Mouse (Mus musculus): ENCODE measurements around the gene Prrxl1. TPM values are rescaled to one million over a fixed set of nuclear protein-coding genes. Genes with fewer than 3 reads are reported as not detected.

Prrxl1 gene
- not detected in 2 replicates for polyA plus RNA-seq (2012; ENCODE audit: insufficient read depth, insufficient read length, missing spikeins)

DNA sequence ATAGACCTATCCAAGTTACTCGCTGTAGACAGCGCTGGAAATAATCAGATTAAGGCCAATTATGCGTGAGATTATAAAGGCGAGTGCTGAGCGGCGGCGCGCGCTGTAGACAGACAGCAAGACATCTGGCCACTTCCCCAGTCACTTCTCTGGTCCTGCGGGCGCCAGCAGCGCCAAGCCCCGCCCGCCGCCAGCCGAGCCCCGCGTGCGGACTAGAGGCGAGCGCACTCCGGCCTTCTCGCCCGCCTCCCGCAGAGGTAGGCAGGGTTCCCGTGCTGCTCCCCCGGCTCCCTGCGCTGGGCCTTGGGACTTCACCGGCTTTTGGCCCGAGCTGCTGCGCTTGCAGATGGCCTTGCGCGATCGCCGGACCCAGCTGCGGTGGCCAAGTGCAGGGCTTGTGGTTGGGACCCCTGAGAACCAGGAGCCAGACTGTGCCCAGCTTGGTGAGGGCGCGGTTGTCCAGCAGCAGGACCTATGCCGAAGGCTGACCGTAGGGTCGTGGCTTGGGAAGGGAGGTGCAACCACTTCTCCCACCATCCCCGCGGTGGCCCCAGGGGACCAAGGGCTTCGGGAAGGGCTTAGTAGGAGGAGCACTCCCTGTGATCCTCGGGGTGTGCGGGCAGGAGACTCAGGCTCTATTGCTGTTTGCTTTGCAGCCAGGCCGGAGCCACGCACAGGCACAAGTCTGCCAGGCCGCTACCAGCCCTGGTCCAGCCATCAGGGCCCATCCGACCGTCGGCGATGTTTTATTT, at the start of gene Prrxl1:
Gene Prrxl1, plus strand, starts transcription at position 118 of the 752 bp plus-strand sequence.
- Histone ChIP-seq H3K4me1 (ENCODE audit: control insufficient read depth, insufficient read depth, insufficient read length, low read length) (no peaks in the 10 kb centered on the region), H3K4me3 (ENCODE audit: insufficient read depth, low read depth, low read length) (peak within 1 kb of the TSS; percentile 26; the same call in 1 of the 2 replicates), H3K27ac (replicated peaks; ENCODE audit: low read depth, low read length) (no peak within 1 kb of the TSS)

DNA sequence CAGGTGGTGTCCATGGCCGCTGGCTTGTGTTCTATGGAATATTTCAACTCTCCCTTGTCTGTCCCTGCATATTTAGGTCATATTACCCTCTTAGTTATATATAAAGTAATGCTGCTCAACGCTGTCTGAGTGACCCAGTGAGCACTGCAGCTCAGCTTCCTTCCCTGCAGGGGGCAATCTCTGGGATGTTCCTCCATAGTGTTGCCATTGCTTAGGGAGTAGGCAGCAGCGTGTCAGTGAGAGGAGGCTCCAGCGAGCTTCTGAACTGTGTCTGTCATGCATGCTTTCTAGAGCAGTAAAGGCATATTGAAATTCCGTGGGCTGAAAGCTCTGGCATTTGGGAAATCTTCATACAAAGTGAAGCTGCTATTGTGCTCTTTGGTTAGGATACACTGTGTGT, 47.4 kb upstream of the Prrxl1 start:
- Histone ChIP-seq H3K4me1 (ENCODE audit: control insufficient read depth, insufficient read depth, insufficient read length, low read length) (no peaks in the 10 kb centered on the region), H3K4me3 (ENCODE audit: insufficient read depth, low read depth, low read length) (no peak overlapping the region), H3K27ac (replicated peaks; ENCODE audit: low read depth, low read length) (no peak overlapping the region)

DNA sequence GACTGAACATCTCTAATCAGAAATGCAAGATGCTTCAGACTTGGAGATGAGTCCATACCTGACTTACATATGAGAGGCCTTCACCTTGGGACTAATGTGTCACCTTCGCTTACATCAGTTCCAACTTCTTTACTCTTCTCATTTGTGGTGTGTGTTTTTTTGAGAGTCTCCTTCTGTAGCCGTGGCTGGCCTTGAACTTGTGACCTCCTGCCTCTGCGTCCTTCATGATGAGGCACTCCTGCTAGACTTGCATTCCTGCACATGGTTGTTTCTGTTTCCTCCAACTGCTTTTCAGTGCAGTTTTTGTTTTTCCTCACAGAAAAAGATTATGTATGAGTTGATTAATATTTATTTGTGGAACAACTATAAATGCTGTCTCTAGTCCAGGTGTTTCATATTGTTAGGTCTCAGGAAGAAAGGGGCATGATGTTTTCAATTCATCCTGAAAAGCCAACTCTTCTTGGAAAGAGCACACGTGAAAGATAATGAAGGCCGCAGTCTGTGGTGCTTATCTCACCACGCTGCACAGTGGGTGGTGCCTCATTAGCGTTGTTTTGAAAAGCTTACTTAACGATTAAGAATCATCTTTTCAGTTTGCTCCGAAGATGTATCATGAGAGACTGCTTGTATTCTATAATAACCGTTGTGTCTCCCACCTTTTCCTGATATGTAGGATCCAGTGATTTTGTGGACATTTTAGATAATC, 45.9 kb upstream of the Prrxl1 start:
- Histone ChIP-seq H3K4me1 (ENCODE audit: control insufficient read depth, insufficient read depth, insufficient read length, low read length) (no peaks in the 10 kb centered on the region), H3K4me3 (ENCODE audit: insufficient read depth, low read depth, low read length) (no peak overlapping the region)

DNA sequence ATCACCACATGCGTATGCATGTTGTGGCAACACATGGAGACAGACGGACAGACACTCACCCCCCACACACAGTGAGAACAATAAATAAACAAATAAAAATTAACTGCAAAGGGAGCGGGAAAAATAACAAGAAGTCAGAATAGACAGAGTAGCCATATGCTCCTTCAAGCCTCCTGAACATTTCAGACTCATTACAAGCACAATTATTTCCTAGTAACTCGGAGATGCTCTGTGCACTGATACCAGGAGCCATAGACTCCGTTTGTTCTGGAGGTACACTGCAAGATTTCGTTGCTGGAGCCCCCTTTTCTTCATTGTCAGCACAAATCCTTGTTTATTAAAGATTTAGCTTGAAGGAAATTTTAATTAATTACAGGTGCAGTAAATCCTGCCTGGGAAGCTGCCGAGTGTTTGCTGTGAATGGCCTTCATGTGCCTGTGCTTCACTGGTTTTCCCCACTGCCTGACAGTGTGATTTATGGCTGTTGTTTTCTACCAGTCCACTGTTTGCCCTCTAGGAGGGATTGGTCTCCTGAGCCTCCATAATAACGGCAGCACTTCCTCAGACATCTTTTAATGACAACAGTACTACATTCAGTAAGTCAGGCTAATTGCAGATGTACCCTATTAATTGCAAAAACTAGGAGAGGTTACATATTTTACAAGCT, 44.2 kb upstream of the Prrxl1 start:
- no peaks in the 10 kb centered on the region for H3K4me1 ChIP-seq (ENCODE audit: control insufficient read depth, insufficient read depth, insufficient read length, low read length)
- H3K27ac ChIP-seq (replicated peaks; ENCODE audit: low read depth, low read length): no peak overlapping the region
- H3K4me3 ChIP-seq (ENCODE audit: insufficient read depth, low read depth, low read length): no peak overlapping the region

More for the DNA sequence above, 45.9 kb upstream of the Prrxl1 start:
- no peak overlapping the region for H3K27ac ChIP-seq (replicated peaks; ENCODE audit: low read depth, low read length)

DNA sequence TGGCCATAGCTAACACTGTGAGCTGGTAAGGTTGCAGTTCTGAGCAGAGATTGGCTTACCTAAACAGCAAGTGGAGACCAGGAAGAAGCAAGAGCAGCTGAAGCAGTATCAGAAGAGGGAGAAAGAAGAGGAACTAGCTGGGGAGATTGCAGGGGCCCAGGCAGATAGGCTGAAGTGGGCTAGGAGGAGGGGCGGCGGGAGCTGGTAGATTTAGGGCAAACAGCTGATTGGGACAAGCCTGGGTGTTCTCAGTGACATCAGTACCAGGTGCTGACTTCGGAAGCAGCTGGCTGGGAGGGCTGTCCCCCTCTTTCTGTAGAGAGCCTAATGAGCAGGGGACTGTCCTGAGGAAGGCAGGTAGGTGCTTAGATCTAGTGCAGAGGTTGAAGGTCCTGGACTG, 37.8 kb upstream of the Prrxl1 start:
- no peak overlapping the region for H3K27ac ChIP-seq (replicated peaks; ENCODE audit: low read depth, low read length)
- H3K4me3 ChIP-seq (ENCODE audit: insufficient read depth, low read depth, low read length): no peak overlapping the region
- no peaks in the 10 kb centered on the region for H3K4me1 ChIP-seq (ENCODE audit: control insufficient read depth, insufficient read depth, insufficient read length, low read length)

DNA sequence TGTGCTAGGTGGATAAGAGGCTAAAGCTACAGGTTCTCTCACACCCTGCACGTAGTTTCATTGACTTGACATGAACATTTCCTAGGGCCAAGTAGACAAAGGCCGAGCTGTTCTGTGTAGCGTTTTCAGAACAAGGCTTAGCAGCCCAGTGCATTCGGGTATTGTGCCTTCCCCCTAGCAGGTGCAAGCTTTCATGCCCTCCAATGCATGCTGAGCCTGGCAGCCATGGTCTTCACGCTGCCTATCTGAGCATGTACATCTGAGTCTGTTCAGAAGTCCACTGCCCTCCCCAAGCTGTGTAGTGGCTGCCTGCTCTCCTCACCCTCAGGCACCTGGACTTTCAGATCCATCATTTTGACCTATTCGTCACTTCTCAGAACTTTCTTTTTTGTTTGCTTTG, 35.5 kb upstream of the Prrxl1 start:
- Histone ChIP-seq H3K4me3 (ENCODE audit: insufficient read depth, low read depth, low read length) (no peak overlapping the region), H3K4me1 (ENCODE audit: control insufficient read depth, insufficient read depth, insufficient read length, low read length) (no peaks in the 10 kb centered on the region), H3K27ac (replicated peaks; ENCODE audit: low read depth, low read length) (no peak overlapping the region)

DNA sequence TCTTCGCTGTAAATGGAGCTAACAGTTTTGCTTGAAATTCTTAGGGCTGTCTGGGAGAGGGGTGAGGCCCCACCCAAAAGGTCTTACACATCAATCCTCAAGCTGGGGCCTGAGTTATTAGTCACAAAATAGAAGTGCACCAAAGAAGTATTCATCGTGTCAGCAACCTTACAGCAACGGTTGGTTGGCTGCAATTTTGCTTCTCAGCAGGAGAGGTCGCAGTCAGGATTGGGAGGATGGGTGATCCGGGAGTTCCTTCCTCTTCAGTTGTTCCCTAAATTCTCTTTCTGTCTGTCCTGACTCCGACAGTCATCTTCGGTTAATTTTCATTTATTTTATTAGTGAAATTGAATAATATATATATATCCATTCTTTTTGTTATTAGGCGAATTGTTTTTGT, 26.7 kb upstream of the Prrxl1 start:
- Histone ChIP-seq H3K4me3 (ENCODE audit: insufficient read depth, low read depth, low read length) (no peak overlapping the region), H3K4me1 (ENCODE audit: control insufficient read depth, insufficient read depth, insufficient read length, low read length) (no peaks in the 10 kb centered on the region), H3K27ac (replicated peaks; ENCODE audit: low read depth, low read length) (no peak overlapping the region)

DNA sequence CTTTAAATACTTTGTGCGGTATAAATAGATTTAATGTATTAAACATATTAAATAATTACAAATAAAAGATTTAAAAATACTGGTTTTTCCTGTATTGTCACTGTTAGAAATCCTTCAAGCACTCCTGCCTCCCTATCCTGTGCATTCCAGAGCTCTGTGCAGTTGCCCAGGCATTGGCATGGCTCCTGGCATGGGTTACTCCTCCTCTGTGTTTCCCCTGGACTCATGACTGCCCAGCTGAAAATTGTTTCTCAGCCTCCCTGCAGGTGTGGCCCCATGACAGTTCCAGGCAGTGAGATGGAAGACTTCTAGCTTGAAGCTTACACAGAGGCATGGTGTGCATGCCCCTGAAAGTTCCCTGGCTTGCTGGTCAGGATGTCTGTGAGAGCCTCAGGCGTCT, 20.8 kb upstream of the Prrxl1 start:
- H3K4me1 ChIP-seq (ENCODE audit: control insufficient read depth, insufficient read depth, insufficient read length, low read length): no peaks in the 10 kb centered on the region
- no peak overlapping the region for H3K4me3 ChIP-seq (ENCODE audit: insufficient read depth, low read depth, low read length)
- H3K27ac ChIP-seq (replicated peaks; ENCODE audit: low read depth, low read length): no peak overlapping the region

DNA sequence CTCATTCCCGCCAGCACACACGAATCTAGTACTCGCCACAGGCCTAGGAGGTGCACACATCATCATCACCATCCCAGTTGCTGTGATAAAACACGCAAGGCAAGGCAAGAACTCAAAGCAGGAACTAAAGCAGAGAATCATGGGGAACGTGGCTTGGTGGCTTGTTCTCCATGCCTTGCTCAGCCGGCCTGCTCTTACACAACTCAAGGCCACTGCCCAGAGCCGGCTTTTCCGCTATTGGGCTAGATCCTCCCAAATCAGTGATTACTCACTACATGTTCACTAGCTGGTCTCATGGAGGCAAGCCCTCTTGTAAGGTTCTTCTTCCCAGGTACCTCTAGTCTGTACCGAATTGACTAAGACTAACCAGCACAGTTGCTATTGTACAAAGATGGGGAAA, 15.5 kb upstream of the Prrxl1 start:
- Histone ChIP-seq H3K27ac (replicated peaks; ENCODE audit: low read depth, low read length) (no peak overlapping the region), H3K4me1 (ENCODE audit: control insufficient read depth, insufficient read depth, insufficient read length, low read length) (no peaks in the 10 kb centered on the region)

DNA sequence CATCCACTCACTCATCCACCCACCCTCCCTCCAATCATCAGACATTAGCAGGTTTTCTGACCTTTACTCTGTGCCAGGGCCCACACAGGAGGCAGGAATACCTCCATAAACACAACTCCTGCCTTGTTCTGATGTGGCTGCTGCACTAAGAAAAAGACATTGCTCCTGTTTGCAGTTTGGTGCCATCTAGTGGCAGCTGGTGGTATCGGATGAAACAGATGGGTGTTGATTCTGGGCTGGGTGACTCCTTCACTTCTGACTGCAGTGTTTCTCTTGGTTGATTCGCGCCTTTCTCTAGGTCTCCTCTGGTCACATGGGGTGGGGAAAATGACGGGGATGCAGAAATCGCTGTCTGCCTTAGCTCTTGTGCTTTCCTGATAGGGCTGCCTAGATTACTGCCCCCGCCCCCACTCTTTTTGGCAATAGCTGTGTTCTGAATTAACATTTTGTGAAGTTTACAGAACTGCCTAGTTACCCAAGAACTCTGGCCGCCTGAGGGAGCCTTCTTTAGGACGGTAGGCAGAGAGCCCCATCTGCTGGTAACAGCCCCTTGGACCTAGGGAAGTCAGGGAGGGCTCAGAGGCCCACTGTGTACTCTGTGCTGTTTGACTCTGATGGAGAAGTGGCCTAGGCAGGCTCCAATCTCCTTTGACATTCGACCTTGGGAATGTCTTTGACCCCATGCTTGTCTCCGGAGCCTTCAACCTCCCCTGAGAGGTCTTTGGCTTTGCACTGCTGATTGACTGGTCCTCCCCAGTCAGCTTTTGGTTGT, 12.0 kb upstream of the Prrxl1 start:
- no peak overlapping the region for H3K27ac ChIP-seq (replicated peaks; ENCODE audit: low read depth, low read length)
- no peak overlapping the region for H3K4me3 ChIP-seq (ENCODE audit: insufficient read depth, low read depth, low read length)
- no peaks in the 10 kb centered on the region for H3K4me1 ChIP-seq (ENCODE audit: control insufficient read depth, insufficient read depth, insufficient read length, low read length)

More for the DNA sequence above, 15.5 kb upstream of the Prrxl1 start:
- H3K4me3 ChIP-seq (ENCODE audit: insufficient read depth, low read depth, low read length): no peak overlapping the region

DNA sequence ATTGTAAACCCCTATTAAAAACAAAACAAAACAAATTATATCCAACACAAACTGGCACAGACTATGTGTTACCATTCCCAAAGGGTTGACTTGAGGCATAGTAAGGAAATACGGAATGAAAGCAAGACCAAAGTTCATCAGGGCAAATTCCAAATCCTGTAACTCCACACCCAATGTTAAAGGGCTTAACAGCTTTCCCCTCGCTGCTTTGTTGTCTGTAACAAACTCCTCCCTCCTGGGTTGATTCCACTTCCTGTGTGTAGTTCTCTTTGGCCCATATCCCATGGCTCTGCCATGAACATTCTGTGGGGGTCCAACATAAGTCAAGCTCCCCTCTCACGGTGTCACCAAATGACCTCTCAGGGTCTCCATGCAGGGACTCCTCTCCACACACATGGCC, 8.8 kb upstream of the Prrxl1 start:
- Histone ChIP-seq H3K4me3 (ENCODE audit: insufficient read depth, low read depth, low read length) (no peak overlapping the region), H3K4me1 (ENCODE audit: control insufficient read depth, insufficient read depth, insufficient read length, low read length) (no peaks in the 10 kb centered on the region), H3K27ac (replicated peaks; ENCODE audit: low read depth, low read length) (no peak overlapping the region)

DNA sequence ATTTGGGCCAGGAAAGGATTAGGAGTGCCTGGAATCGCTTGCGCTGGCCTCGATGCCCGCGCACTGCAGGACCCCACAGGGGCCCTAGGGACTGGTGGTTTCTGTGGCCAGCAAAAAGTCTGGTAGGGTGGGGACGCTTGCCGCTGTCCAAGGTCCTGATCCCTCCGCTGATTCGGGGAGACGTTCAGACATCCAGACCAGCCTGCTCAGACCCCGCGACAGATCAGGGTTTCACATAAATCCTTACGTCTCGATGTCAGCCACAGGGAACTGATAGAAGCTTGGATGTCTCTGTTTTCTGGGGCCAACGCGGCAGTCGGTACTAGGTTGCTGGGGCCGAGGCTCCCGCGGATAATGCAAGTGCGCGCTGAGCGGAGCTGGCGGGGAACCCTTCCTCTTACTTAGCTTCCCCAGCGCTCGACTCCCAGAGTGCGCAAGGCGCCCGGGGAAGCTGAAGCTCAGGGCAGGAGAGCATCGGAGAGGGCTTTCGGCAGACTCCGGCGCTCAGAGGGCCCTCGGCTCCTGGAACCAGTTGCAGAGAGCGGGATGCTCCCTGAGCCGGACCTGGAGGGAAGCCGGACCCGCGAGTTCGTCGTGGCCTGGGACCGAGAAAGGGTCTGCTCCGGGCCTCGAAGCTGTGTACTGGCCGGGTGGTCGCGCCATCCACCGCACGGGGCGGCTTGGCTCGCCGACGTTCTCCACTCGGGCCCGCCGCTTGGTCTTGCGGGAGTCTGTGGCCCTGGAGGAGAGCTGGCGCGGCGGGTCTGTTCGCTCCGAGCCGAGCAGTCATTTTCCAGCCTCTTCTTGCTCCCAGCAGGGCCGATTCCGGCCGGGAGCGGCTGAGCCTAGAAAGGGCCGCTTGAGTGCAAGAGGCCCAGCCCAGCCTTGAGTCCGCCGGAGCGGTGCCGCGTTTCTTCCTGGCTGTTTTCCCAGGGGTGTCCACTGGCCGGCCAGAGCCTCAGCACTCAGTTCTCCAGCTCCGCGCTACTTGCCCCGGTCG, 1.7 kb upstream of the Prrxl1 start:
- no peak overlapping the region for H3K27ac ChIP-seq (replicated peaks; ENCODE audit: low read depth, low read length)
- no peak overlapping the region for H3K4me3 ChIP-seq (ENCODE audit: insufficient read depth, low read depth, low read length)
- H3K4me1 ChIP-seq (ENCODE audit: control insufficient read depth, insufficient read depth, insufficient read length, low read length): no peaks in the 10 kb centered on the region

DNA sequence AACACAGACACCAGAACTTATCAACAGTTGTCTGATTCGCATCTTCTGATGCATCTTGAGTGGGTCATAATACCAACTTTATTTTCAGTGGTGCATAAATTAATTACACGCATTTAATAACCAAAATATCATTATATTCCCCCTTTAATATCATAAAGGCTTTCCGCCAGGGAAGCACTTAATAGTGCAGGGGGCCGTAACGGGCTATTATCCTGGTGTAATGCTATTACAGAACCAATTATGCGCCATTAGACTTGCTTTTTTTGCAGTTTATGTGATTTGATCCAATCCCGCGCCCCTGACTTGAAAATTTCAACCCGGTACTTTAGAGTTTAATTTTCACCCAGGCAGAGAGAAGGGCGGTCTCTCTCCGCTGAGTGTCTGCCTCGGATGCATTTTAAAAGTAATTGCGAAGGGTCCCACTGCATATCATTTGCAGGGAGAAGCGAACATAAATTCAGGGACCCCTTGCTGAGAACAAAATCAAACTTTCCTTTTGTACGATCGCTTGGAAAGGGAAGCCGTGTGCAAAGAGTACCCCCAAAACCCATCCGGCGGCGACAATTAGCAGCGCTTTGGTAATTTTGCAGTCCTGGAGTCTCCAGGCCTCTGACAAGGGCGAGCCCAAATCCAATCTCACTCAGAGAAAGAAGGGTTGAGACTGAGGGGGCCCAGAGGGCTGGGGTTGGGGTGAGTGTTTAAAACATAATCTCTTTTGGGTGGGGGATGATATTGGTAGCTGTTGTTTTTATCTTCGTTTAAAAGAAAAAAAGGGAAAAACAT, 579 bp upstream of the Prrxl1 start:
- Histone ChIP-seq H3K4me3 (ENCODE audit: insufficient read depth, low read depth, low read length) (no peak overlapping the region), H3K4me1 (ENCODE audit: control insufficient read depth, insufficient read depth, insufficient read length, low read length) (no peaks in the 10 kb centered on the region), H3K27ac (replicated peaks; ENCODE audit: low read depth, low read length) (no peak overlapping the region)
